Mouse (Mus musculus) neural tube, postnatal 0 days (tissue): ENCODE measurements around the gene Ly6g6d. TPM values are rescaled to one million over a fixed set of nuclear protein-coding genes. Genes with fewer than 3 reads are reported as not detected.

Experiments used
- polyA plus RNA-seq: library from polyadenylated mRNA; unstranded; fragments of >200 nt; fragmentation: Nextera tagmentation; extraction: Ambion mirVana; gene quantifications from 2 replicates; pipeline ENCODE4 v1.2.1, GENCODE M21; 2015

The Ly6g6d gene
- polyA plus RNA-seq, 1 experiment from 2014 or later: 0.81 TPM

Other genes starting within 250 kb of the Ly6g6d start
- gene Stk19, start 241.1 kb downstream of the Ly6g6d start, polyA plus RNA-seq: 39.4 and 46.3 TPM in 2 replicates
- 40.6 and 50.7 TPM in 2 replicates for gene Dxo, start 241.0 kb downstream of the Ly6g6d start, polyA plus RNA-seq
- 39.3 and 47.4 TPM in 2 replicates for gene Skiv2l, start 227.9 kb downstream of the Ly6g6d start, polyA plus RNA-seq
- 57.6 and 63.6 TPM in 2 replicates for gene Nelfe, start 227.7 kb downstream of the Ly6g6d start, polyA plus RNA-seq
- 1.4 and 1.6 TPM in 2 replicates for gene Cfb, start 215.5 kb downstream of the Ly6g6d start, polyA plus RNA-seq
- gene Zbtb12, start 198.6 kb downstream of the Ly6g6d start, polyA plus RNA-seq: 6.0 and 6.9 TPM in 2 replicates
- gene Gm20547, start 196.0 kb downstream of the Ly6g6d start, polyA plus RNA-seq: not detected in 2 replicates
- gene C2, start 179.8 kb downstream of the Ly6g6d start, polyA plus RNA-seq: 4.2 and 4.8 TPM in 2 replicates
- gene Ehmt2, start 179.6 kb downstream of the Ly6g6d start, polyA plus RNA-seq: 59.7 and 73.8 TPM in 2 replicates
- gene Slc44a4, start 163.6 kb downstream of the Ly6g6d start, polyA plus RNA-seq: 0.10 TPM in 1 of 2 replicates, not detected in the other
- gene Neu1, start 146.8 kb downstream of the Ly6g6d start, polyA plus RNA-seq: 40.7 and 44.0 TPM in 2 replicates
- 0.79 and 1.4 TPM in 2 replicates for gene Hspa1b, start 118.8 kb downstream of the Ly6g6d start, polyA plus RNA-seq
- gene Gm20481, start 108.2 kb downstream of the Ly6g6d start, polyA plus RNA-seq: not detected in 2 replicates
- 13.8 and 15.5 TPM in 2 replicates for gene Hspa1a, start 105.9 kb downstream of the Ly6g6d start, polyA plus RNA-seq
- gene Hspa1l, start 105.4 kb downstream of the Ly6g6d start, polyA plus RNA-seq: 0.58 and 0.76 TPM in 2 replicates
- gene Lsm2, start 96.2 kb downstream of the Ly6g6d start, polyA plus RNA-seq: 88.6 and 94.3 TPM in 2 replicates
- gene Vars, start 77.1 kb downstream of the Ly6g6d start, polyA plus RNA-seq: 38.5 and 45.0 TPM in 2 replicates
- 0.25 and 0.59 TPM in 2 replicates for gene Vwa7, start 61.5 kb downstream of the Ly6g6d start, polyA plus RNA-seq
- 3.2 and 4.4 TPM in 2 replicates for gene Sapcd1, start 50.0 kb downstream of the Ly6g6d start, polyA plus RNA-seq
- gene Msh5, start 31.3 kb downstream of the Ly6g6d start, polyA plus RNA-seq: 1.6 and 2.0 TPM in 2 replicates
- 72.4 and 75.0 TPM in 2 replicates for gene Clic1, start 28.1 kb downstream of the Ly6g6d start, polyA plus RNA-seq
- 173 and 187 TPM in 2 replicates for gene Ddah2, start 19.0 kb downstream of the Ly6g6d start, polyA plus RNA-seq
- gene Ly6g6c, start 12.7 kb downstream of the Ly6g6d start, polyA plus RNA-seq: not detected in 2 replicates
- gene Mpig6b, start 11.9 kb downstream of the Ly6g6d start, polyA plus RNA-seq: 0.19 and 0.22 TPM in 2 replicates
- 0.52 and 1.2 TPM in 2 replicates for gene Ly6g6e, start 1.2 kb downstream of the Ly6g6d start, polyA plus RNA-seq
- 0.31 TPM in 1 of 2 replicates, not detected in the other for gene Ly6g6f, start 7.5 kb upstream of the Ly6g6d start, polyA plus RNA-seq
- gene Abhd16a, start 11.2 kb upstream of the Ly6g6d start, polyA plus RNA-seq: 114 and 120 TPM in 2 replicates
- gene Ly6g5c, start 30.2 kb upstream of the Ly6g6d start, polyA plus RNA-seq: not detected in 2 replicates
- 0.48 and 0.59 TPM in 2 replicates for gene Ly6g5b, start 37.4 kb upstream of the Ly6g6d start, polyA plus RNA-seq
- 15.3 and 17.2 TPM in 2 replicates for gene Gpank1, start 43.4 kb upstream of the Ly6g6d start, polyA plus RNA-seq
- gene Csnk2b, start 44.0 kb upstream of the Ly6g6d start, polyA plus RNA-seq: 377 and 395 TPM in 2 replicates
- gene D17H6S53E, start 48.3 kb upstream of the Ly6g6d start, polyA plus RNA-seq: 9.6 and 11.8 TPM in 2 replicates
- 0.21 TPM in 1 of 2 replicates, not detected in the other for gene Apom, start 54.0 kb upstream of the Ly6g6d start, polyA plus RNA-seq
- gene Bag6, start 57.1 kb upstream of the Ly6g6d start, polyA plus RNA-seq: 51.1 and 58.5 TPM in 2 replicates
- gene Prrc2a, start 86.8 kb upstream of the Ly6g6d start, polyA plus RNA-seq: 109 and 138 TPM in 2 replicates
- gene Aif1, start 98.0 kb upstream of the Ly6g6d start, polyA plus RNA-seq: 15.4 and 15.5 TPM in 2 replicates
- 10.1 and 10.9 TPM in 2 replicates for gene Lst1, start 110.4 kb upstream of the Ly6g6d start, polyA plus RNA-seq
- 1.4 and 1.6 TPM in 2 replicates for gene Ltb, start 116.4 kb upstream of the Ly6g6d start, polyA plus RNA-seq
- gene Tnf, start 123.9 kb upstream of the Ly6g6d start, polyA plus RNA-seq: 0.12 TPM in 1 of 2 replicates, not detected in the other
- gene Lta, start 127.3 kb upstream of the Ly6g6d start, polyA plus RNA-seq: 0.71 and 1.0 TPM in 2 replicates
- 0.46 and 0.48 TPM in 2 replicates for gene Gm16181, start 142.8 kb upstream of the Ly6g6d start, polyA plus RNA-seq
- 210 and 227 TPM in 2 replicates for gene Atp6v1g2, start 155.6 kb upstream of the Ly6g6d start, polyA plus RNA-seq
- 12.5 and 13.2 TPM in 2 replicates for gene Nfkbil1, start 157.7 kb upstream of the Ly6g6d start, polyA plus RNA-seq
- gene Ddx39b, start 163.7 kb upstream of the Ly6g6d start, polyA plus RNA-seq: 251 and 271 TPM in 2 replicates
- gene H2-D1, start 184.7 kb upstream of the Ly6g6d start, polyA plus RNA-seq: 158 and 172 TPM in 2 replicates
- gene H2-Q1, start 242.3 kb upstream of the Ly6g6d start, polyA plus RNA-seq: 0.65 and 1.1 TPM in 2 replicates